Mouse (Mus musculus) frontal cortex, postnatal 25 days (tissue): ENCODE results near the gene Lfng.

Experiments
- DNase-seq, 2 experiments: peaks; one replicate each; pipeline ENCODE4 v3.0.0; 2022; ENCODE audit warnings: low spot score in 2 of 2

The Lfng gene

DNA sequence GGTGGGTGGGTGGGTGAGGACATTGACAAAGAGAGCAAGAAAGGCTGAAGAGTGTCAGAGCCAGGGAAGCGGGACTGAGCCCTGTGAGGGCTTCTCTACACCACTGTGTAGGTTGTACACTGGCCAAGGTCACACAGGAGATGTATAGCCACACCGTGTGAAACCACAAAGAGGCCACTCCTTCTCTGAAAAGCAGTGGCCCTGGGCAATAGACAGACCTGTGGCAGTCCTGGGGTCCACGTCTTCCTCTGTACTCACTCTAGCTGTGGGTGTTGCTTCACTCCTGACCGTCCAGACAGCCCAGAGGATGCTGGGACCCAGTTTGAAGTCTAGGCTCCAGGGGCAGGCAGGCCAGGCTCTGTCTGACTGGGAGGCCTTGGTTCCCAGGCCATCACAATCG, 12.3 kb upstream of the Lfng start:
- DNase-seq, result no peak

DNA sequence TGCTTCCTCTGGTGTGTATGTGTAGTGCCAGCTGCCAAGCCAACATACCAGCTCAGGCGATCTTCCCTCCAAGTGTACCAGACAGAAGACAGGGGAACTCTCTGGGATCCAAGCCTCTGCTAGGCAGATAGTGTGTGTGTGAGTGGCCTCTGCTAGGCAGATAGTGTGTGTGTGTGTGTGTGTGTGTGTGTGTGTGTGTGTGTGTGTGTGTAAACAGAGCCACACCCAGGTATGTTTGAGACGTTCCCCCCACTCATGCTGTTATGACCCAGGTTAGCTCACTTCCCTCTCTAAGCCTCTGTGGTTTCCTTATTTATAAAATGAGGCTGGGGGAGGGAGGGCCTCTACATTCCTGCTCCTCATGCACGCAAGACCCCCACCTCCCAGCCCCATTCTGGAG, 10.7 kb upstream of the Lfng start:
- no peak for DNase-seq

DNA sequence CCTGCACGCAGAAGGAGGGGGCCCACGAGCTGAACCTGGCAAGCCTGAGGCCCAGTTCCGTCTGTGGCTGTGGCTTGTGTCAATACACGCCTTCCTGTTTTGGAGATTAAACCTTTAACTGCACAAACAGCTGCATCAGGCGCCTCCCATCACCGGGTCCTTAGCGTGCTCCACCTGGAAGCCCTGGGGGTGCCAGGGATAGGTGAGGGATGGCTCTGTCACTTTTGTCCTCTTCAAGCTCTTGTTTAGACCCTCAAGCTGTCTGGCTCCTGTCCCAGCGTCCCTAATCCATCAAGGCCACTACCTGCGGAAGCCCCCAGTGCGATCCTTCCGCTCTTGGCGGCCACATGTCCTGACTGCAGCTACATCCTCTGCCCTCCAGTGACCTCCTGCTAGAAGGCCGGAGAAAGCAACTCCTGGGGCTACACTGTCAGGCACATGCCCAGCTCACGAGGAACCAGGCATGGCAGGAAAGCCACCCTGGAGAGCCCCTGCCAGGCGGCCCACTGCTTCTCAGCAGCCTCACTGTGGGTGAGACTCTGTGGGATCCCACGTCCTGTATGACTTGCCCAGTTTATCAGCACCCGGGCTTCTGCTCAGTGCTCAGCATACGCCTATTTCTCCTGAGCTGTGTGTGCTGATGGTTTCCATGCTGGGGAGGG, 10.1 kb upstream of the Lfng start:
- DNase-seq, result no peak

DNA sequence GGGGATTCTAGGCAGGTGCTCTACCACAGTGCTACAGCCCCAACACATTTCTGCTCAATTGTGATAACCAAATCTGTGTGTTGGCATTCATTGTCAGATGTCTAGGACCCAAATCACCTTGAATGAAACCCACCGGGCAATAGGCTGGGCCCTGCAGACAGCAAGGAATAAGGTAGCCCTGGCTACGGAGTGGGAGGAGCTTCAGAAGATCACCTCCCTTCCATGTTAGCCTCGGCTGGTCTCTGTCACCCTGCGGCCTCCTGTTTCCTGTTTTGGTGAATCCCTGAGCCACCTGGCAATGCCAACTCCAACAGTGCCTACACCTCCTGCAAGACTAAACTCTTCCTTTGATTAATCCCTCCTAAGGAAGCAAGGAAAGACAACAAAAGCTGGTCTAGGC, 9.3 kb upstream of the Lfng start:
- DNase-seq, result no peak

DNA sequence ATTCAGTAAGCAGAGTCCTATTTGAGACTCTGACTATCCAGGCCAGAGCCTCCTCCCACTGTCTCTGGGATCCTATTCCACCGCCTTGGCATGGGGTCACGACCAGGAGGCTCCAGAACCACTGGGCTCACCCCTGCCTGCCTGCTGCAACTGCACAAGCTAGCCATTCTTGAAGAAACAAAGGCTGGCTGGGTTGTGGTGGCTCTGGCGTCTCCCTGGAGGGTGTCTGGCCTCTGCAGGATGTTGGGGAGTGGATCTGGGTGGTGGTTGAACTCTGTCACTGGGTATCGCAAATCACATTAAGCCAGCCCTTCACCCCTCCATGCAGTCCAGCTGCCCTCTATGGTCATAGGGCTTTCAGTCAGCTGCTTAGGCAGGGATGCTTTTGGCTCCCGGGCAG, 7.2 kb upstream of the Lfng start:
- no peak for DNase-seq

DNA sequence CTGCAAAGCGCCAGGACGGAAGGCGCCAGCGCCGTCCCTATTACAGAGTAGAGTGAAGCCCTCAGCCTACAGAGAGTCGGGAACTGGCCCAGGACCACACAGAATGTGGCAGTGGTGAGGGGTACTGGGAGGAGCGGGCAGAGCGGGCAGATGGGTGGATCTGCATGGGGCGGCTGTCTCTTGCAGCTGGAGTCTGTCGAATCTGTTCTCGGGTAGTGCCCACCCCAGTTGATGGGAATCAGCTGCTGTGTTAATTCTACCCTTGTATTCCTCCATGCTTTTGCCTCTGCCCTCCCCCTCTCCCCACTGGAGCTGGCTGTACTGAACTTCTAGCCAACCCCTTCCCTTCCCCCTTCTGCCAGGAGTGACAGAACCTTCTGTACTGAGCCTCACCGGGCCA, 5.4 kb upstream of the Lfng start:
- DNase-seq, result no peak

DNA sequence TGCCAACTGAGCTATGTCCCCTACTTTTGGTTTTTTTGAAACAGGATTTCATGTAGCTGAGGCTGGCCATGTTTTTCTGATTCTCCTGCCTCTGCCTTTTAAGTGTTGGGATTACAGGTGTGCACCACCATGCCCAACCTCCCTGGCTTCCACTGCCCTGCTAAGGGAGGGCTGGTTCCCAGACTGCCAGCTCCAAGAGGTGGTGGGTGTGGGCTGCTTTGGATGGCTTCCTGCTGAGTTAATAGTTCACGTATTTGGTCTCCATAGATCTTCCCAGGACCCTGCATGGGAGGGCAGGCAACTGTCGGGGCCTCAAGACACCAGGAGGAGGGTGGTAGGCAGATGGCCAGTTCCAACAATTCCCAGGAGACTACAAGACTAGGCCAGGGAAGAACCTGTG, 4.6 kb upstream of the Lfng start:
- no peak for DNase-seq

DNA sequence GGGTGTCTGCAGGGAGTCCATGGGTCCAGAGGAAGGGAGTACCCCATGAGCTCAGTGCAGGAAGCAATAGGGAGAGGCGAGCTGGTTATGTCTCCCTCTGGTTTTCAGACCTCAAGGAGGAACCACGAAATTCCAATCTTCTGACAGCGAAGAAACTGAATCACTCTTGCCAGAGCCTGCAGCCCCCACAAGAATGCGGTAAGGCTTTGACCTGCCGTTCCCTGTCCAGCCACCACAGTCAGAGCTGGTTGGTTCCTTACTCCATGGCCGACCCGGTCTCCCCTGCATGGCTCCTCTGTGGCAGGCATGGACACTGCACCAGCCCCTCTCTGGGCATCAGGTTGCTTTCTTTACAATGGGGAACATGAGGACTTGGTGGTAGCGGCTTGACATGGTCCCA, 2.7 kb upstream of the Lfng start:
- DNase-seq, result no peak

DNA sequence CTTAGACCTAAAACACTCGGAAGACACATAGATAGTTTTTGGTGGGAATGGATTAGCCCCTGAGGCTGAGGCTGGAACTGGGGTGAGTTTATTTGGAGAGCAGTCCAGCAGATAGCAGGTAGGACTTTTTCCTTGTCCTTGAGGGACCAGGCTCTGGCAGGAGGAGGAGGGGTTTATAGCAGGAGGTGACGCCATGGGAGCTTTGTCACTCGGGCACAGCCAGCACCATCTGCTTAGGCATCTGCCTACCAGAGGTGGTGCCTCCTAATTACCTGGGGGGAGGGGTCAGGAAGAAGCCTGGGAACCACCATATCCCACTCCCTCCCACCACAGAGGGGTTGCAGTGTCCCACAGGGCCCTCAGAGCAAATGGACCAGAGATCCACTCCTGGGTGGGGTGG, 1.9 kb upstream of the Lfng start:
- no peak for DNase-seq

DNA sequence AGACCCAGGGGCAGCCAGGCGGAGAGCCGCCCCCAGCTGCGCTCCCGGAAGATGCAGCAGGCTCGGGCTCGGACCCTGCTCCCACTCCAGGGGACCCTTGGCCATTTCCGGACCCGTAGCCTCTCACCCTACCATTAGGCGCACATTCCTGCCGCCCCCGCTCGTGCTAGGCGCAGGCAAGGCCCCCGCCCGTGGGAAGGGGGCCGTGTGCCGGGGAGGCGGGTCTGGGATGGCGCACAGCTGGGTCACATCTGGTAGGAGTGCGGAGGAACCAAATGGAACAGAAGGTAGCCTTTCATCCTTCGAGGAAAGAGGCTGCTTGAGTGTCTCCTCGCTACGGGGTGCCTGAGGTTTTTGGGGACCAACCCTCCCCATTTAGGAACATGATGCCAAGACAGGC, 734 bp upstream of the Lfng start:
- DNase-seq, result no peak

DNA sequence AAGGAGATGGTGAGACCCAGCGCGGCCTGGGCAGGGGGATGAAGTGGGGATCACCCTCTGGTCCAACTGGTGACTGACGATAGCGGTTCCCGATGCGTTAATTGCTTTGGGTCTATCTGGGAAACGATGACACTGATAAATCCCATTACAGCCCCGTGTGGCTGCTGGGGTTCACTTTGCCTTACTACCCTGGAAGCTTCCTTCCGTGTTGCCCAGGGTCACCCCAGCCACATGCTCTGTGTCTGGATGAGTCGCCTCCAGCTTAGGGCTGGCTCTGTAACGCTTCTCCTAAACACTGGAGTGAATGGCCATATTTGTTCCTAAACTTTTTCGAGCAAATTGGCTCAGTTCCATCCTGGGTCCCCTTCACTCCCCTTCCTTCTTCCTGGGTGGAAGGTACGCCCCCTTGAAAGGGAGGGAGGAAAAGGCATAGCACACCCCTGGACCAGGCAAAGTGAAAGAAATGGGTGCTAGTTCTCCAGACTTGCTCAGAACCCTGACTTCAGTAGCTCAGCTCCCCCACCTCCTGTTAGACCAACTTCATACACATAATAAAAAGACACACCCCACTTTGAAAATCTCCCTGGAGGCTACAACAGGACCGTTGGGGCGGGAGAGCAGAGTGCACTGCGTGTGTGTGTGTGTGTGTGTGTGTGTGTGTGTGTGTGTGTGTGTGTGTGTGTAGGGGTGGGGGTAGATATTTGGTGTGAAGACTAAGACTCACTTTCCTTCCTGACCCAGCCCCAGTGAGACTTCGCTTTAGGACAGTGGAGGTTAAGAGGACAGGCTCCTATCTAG, 915 bp downstream of the Lfng start:
- DNase-seq, result no peak

DNA sequence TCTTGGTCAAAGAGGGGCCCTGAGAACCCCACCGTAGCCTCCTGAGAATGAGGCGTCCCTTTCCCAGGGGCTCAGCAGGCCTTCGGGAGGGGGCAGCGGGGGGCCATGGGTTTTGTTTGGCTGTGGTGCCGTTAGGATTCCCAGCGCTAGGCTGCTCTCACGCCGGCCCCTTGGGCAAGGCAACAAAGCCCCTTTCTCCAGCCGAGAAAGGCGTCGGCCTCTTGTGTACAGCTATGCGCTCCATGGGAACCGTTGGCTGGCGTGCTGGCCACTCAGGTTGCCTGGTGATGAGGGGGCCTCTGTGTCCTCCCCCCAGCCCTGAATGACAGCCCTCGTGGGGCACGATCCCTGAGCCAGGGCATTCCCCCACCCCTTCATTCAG, 1.5 kb downstream of the Lfng start:
- DNase-seq, result no peak

DNA sequence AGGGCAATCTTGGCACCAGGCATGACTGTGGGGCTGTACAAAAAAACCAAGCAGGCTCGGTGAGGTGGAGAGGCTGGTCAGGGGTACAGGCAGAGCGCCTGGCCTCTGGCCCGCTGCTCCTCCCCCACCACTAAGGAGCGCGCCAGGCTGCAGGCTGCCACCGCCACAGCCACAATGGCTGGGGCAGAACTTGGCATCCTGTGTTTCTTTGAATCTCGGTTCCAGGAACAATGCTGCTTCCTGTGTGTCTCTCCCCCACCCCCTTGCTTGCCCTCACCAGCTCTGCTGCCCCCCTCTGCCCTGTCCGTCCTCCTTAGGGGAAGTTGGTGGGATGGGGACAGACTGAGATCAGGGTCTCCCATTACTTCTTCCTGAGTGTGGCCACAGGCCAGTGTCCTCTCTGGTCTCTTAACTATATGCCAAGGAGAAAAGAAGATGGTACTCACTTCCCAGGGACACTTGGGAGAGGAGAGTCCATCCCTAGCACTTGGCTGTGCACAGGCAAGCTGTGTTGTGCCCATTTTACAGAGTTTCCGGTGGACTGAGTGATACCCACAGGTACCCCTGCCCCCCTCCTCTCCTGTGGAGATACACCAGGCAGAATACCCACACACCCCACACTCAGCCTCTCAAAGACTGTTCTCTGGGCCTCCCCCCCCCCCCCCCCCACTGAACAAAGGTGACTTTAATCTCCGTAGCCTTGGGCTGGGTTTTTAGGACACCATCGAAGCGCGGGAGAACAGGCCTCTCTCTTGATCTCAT, 2.6 kb downstream of the Lfng start:
- DNase-seq, result no peak

DNA sequence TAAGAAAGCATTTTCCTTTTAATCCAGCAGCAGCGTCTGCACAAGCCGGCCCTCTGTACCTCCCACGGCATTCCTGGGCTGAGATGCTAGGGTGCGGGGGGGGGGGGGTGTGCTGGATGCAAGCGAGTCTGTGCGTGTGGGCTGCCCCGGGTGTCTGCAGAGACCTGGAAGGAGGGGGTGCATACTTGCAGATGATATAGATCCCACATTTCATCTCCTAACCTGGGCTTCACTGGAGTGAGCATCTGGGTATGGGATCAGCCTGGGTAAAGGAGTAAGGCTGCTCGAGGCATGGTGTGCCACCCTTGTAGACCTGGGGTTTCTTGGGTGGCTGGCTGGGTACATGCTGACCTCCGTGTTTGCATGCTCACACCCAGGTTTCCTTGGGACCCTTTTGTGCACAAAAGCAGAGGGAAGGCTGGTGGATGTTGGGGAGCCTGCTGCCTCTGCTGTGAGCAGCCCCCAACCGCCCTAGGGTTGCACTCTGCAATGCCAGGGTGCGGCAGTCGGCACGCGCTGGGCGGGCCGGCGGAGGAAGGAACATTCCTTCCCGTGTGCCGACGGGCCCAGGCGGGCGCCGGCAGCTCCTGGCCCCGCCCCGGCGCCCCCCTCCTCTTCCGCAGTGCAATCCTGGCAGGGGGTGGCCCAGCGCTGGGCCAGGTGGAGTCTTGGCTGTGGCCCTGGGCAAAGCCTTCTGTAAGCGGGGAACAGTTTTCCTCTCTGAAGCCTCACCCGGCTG, 3.3 kb downstream of the Lfng start:
- no peak for DNase-seq

DNA sequence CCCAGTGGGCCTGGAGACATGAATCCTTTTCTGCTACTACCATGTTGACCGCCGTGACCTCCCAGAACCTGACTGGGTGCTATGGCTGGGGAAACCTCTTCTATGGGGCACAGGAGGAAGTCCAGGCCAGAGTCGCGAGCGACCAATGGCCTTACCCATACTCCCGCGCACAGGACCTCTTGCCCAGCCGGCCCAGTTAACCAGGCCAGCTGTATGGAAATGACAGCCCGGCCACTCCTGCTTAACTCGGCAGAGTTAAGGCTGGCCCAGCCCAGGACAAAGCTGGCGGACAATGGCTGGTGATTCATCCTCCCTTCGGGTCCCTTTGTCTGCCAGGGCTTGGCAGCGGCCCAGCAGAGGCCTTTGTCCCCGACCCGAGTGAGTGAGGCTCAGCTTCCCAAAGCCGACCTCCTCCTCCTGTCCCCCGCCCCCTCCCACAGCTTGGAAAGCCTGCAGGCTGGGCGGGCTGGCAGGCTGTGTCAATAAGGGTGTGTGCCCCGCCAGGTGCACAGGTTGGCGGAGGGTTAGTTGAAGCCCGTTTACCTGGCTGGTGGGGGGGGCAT, 4.0 kb downstream of the Lfng start:
- no peak for DNase-seq

DNA sequence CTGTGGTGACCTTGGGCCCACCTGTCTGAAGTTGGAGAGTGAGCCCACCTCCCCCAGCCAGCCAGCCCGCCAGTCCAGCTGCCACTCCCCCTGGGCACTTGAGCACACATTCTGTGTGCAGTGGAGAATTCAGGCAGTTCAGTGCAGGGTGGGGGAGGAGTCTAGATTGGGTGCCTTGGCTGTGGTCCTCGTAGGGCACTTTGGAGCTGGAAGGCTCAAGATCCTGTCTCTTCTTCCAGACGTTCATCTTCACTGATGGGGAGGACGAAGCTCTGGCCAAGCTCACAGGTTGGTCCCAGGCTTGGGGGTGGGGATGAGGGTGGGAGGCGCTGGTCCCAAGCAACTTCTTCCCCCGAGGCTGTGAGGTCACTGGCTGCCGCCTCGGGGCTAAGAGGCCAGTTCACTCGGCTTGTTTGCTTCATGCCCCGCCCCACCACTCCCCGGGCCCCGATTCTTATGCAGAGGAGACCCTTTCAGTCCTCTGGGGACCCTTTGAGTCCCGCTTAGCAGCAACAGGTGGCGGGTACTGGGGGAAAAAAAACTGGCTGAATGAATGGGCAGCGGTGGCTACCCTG, 4.6 kb downstream of the Lfng start:
- DNase-seq, result no peak

DNA sequence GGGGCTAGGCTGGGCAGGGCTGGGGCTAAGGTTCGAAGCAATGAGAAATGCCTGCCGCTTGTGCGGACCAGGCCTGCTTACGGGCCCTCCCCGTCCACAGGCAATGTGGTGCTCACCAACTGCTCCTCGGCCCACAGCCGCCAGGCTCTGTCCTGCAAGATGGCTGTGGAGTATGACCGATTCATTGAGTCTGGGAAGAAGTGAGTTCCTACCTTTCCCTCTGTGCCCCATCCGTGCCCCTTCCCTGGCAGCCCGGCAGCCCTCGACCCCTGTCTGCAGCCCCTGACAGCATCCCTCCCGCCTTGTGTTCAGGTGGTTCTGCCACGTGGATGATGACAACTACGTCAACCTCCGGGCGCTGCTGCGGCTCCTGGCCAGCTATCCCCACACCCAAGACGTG, 5.1 kb downstream of the Lfng start:
- no peak for DNase-seq

DNA sequence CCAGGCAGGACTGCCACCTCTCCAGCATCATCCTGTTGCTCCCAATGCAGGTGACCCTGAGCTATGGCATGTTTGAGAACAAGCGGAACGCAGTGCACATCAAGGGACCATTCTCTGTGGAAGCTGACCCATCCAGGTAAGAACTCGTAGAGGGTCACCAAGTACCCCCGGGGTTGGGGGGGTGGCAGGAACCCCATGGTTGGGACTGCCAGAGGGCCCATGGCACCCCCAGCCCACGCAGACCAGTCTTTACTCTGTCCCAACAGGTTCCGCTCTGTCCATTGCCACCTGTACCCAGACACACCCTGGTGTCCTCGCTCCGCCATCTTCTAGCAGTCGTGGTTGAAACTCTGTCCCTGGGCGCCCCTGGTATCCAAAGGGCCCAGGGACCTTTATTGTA, 7.0 kb downstream of the Lfng start:
- no peak for DNase-seq

DNA sequence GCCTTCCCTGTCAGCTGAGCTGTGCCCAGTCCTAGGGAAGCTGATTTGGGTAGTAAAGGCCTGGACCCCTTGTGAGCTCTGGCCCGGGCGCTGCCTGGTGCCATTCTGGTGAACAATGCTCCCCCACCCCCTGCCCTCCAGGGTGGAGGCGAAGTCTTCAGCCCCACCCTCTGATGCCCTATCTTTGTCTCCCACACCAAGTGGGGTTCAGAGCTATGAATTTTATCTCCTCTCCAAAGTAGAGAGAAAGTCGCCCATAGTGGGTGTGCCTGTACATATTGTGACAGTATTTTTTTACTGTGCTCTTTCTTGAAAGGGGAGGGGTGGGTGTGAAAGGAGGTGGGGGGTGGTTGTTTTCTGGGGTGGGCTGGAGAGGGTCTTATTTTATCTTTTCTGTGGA, 7.7 kb downstream of the Lfng start:
- no peak for DNase-seq

DNA sequence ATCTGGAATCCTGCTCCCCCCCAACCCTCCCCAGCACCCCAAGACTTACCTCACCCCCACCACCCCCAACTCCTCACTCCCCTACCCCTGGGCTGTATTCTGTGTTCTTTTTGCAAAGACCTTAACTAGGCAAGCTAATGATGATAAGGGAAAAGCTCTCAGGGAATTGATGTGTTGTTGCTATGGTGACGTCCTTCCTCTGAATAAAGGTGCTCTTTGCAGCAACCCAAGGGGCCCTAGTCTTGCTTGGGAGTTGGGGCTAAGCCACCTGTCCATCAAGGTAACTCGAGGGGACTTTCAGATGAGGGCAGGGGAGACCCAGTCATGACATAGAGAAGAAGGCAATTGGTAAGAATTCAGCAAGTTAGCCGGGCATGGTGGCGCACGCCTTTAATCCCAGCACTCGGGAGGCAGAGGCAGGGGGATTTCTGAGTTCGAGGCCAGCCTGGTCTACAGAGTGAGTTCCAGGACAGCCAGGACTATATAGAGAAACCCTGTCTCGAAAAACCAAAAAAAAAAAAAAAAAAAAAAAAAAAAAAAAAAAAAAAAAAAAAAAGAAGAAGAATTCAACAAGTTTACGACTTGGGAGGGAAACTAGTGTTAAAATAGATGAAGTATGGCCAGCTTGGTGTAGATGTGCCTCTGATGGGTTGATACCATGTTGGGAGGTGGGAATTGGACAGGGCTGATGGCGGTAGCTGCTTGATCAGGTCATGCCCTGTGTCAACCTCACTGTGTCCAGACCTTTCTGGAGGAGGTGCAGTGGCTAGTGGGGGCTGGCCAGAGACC, 8.4 kb downstream of the Lfng start:
- no peak for DNase-seq

DNA sequence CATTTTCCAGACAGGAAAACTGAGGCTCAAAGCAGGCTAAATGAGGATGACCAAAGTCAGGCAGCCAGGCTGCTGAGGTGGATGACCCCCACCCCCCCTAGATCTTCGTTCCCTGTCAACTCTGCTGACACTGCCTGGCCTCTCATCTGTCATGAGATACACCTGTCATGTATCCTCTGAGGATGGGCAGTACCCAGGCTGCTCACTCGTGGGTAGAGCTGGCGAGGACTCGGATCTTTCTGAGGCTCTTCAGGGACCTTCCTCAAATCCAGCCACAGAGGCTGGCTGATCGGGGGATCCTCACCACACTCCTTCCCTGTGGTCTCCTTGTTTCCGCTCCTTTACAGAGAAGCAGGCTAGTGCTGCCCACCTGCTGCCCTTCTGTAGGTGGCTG, 9.0 kb downstream of the Lfng start:
- DNase-seq, result no peak
